Mouse (Mus musculus) neural tube, embryonic 14.5 days (tissue): ENCODE results near the gene Rbm15b. TPM values are rescaled to one million over a fixed set of nuclear protein-coding genes. Genes with fewer than 3 reads are reported as not detected.

Source experiments
- ATAC-seq: fragments of 200-750 bp; cut with Nextera tagmentation; 2 replicates; pipeline ENCODE4 v1.8.0; 2017; ENCODE audit warnings: low read depth, mild to moderate bottlenecking, moderate TSS enrichment, moderate library complexity
- H3K27ac ChIP-seq: fragments of 300-500 bp; sonication (generic); 2 replicates; pipeline ENCODE4 v1.5.1; 2014; ENCODE audit warnings: low read depth, mild to moderate bottlenecking, control low read depth, low read length, moderate library complexity, mixed read lengths
- H3K27me3 ChIP-seq: fragments of 300-500 bp; sonication (generic); 2 replicates; pipeline ENCODE4 v1.6.1; 2014; ENCODE audit warnings: low read length; ENCODE audit not compliant: control insufficient read depth, insufficient read depth
- H3K36me3 ChIP-seq: fragments of 300-500 bp; sonication (generic); 2 replicates; pipeline ENCODE4 v1.6.1; 2014; ENCODE audit warnings: low read length, mixed read lengths; ENCODE audit not compliant: control insufficient read depth, insufficient read depth
- H3K4me1 ChIP-seq: fragments of 300-500 bp; sonication (generic); 2 replicates; pipeline ENCODE4 v1.6.1; 2014; ENCODE audit warnings: low read length; ENCODE audit not compliant: control insufficient read depth, insufficient read depth
- H3K4me2 ChIP-seq: fragments of 300-500 bp; sonication (generic); 2 replicates; pipeline ENCODE4 v1.6.1; 2014; ENCODE audit warnings: mild to moderate bottlenecking, low read depth, low read length, control low read depth
- H3K4me3 ChIP-seq: fragments of 300-500 bp; sonication (generic); 2 replicates; pipeline ENCODE4 v1.5.1; 2014; ENCODE audit warnings: low read depth, low read length, control low read depth, mixed read lengths
- H3K9ac ChIP-seq: fragments of 300-500 bp; sonication (generic); replicated peaks from 2 replicates; pipeline ENCODE4 v1.6.1; 2014; ENCODE audit warnings: low read depth, mild to moderate bottlenecking, control low read depth, low read length, mixed read lengths
- H3K9me3 ChIP-seq: fragments of 300-500 bp; sonication (generic); 2 replicates; pipeline ENCODE4 v1.6.1; 2016; ENCODE audit warnings: low read length; ENCODE audit not compliant: control insufficient read depth
- WGBS: fragments of 180-500 bp; shearing (Covaris S2); extraction: QIAGEN DNeasy Blood & Tissue Kit; methylation state at CpG from one replicate; pipeline ENCODE4 v1.1.7; 2014; 5-methylcytosine and 5-hydroxymethylcytosine counted together
- polyA plus RNA-seq: library from polyadenylated mRNA; unstranded; fragments of >200 nt; fragmentation: Nextera tagmentation; extraction: Ambion mirVana; gene quantifications from 2 replicates; pipeline ENCODE4 v1.2.1, GENCODE M21; 2014

Rbm15b gene
- polyA plus RNA-seq, 1 experiment from 2014 or later: 20.0 TPM

DNA sequence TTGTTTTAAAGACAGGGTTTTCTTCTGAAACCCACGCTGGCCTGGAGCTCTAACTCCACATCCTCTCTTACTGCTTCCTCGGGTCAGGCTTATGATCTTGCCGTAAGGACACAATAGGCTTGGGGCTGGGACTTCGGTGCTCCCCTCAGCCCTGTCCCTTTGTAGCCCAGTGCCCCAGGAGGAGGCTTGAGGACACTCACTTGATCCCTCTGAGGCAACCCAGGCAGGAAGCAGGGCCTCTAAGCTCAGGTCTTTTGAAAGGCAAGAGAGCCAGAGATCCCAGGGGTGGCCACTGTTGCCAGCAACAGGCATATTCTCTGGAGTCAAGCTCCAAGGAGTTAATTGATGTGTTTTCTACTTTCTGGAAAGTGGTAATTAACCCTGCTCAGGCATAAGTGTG, 7.8 kb downstream of the Rbm15b start:
- H3K4me2 ChIP-seq: no peak overlapping the region
- ATAC-seq: no peak
- 65% methylated on average over 4 of the region's 4 CpGs for WGBS
- H3K36me3 ChIP-seq: peaks cover 56% of the 10 kb centered on the region
- 0 out of 2 replicates have a peak overlapping the region, but pooled peaks have one; percentile 11 for H3K9ac ChIP-seq
- H3K9me3 ChIP-seq: no peaks in the 10 kb centered on the region
- peaks cover 22% of the 10 kb centered on the region for H3K4me1 ChIP-seq
- no peak overlapping the region for H3K27ac ChIP-seq
- H3K27me3 ChIP-seq: no peaks in the 10 kb centered on the region
- no peak overlapping the region for H3K4me3 ChIP-seq

DNA sequence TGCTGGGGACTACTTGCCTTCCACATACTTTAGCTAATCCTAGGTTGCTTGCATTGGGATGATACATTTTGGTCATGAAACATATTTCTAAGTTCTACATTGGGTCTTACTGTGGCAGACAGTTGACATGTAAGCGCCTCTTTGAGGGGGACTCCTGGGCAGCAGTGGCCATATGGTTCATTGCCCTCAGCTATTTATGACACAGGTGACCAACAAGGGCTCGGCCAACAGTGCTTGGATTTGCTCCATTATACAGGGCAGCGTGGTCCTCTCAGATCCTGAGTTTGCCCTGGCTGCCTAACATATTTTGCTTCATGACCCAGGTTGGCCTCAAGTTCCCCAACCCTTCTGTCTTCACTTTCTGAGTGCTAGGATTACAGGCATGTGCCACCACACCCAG, 10.6 kb downstream of the Rbm15b start:
- 79% methylated on average over 3 of the region's 3 CpGs for WGBS
- Histone ChIP-seq H3K27ac (no peak overlapping the region), H3K4me2 (no peak overlapping the region), H3K9ac (no peak overlapping the region), H3K27me3 (no peaks in the 10 kb centered on the region), H3K36me3 (peaks cover 47% of the 10 kb centered on the region), H3K9me3 (no peaks in the 10 kb centered on the region), H3K4me3 (no peak overlapping the region), H3K4me1 (no peaks in the 10 kb centered on the region)
- ATAC-seq: no peak

DNA sequence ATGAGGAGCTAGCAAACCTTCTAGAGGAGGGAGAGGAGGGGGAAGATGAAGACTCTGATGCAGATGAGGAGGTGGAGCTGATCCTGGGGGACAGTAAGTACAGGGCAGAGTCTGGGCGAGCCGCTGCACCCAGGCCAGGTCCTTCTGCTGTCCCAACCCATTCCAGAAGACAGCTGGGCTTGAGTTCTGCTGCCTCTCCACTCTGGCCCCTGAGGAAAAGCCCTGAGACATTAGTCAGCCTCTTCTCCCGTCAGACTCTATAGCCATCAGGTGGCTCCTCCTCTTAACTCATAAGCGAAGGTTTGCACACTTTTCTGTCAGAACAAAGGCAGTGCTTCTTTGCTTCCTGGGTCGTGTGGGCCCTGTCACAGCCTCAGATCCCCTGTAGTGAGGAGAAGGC, 13.0 kb downstream of the Rbm15b start:
- Histone ChIP-seq H3K9ac (no peak overlapping the region), H3K9me3 (no peaks in the 10 kb centered on the region), H3K4me3 (no peak overlapping the region), H3K36me3 (peaks cover 39% of the 10 kb centered on the region), H3K27me3 (no peaks in the 10 kb centered on the region), H3K27ac (no peak overlapping the region), H3K4me2 (no peak overlapping the region), H3K4me1 (no peaks in the 10 kb centered on the region)
- ATAC-seq: no peak
- 83% methylated on average over 5 of the region's 5 CpGs for WGBS

DNA sequence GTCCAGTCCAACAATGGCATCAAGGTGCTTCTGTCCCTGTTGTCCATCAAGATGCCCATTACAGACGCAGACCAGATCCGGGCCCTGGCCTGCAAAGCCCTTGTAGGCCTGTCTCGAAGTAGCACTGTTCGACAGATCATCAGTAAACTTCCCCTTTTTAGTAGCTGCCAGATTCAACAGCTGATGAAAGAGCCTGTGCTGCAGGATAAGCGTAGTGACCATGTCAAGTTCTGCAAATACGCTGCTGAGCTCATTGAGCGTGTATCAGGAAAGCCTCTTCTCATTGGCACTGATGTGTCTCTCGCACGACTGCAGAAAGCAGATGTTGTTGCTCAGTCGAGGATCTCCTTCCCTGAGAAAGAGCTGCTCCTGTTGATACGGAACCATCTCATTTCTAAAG, 29.2 kb downstream of the Rbm15b start:
- H3K4me2 ChIP-seq: no peak overlapping the region
- no peaks in the 10 kb centered on the region for H3K9me3 ChIP-seq
- peaks cover 56% of the 10 kb centered on the region for H3K36me3 ChIP-seq
- no peaks in the 10 kb centered on the region for H3K27me3 ChIP-seq
- WGBS: 92% methylated on average over 11 of the region's 11 CpGs
- no peak overlapping the region for H3K4me3 ChIP-seq
- no peak overlapping the region for H3K27ac ChIP-seq
- H3K9ac ChIP-seq: no peak overlapping the region
- no peaks in the 10 kb centered on the region for H3K4me1 ChIP-seq
- ATAC-seq: no peak

DNA sequence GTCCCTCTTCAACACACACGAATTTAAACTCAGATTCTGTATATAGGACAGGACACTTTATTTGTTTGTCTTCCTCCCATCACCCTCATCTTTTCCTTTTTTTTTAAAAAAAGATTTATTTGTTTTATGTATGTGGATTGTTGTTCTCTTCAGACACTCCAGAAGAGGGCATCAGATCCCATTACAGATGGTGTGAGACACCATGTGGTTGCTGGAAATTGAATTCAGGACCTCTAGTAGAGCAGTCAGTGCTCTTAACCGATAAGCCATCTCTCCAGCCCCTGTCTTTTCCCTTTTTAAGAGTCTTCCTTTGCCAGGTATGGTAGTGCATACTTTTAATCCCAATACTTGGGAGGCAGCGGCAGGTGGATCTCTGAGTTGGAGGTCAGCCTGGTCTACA, 30.6 kb downstream of the Rbm15b start:
- WGBS: 87% methylated on average over 3 of the region's 3 CpGs
- Histone ChIP-seq H3K36me3 (peaks cover 50% of the 10 kb centered on the region), H3K4me2 (no peak overlapping the region), H3K9ac (no peak overlapping the region), H3K9me3 (no peaks in the 10 kb centered on the region), H3K27me3 (no peaks in the 10 kb centered on the region), H3K4me1 (no peaks in the 10 kb centered on the region), H3K4me3 (no peak overlapping the region), H3K27ac (no peak overlapping the region)
- no peak for ATAC-seq

DNA sequence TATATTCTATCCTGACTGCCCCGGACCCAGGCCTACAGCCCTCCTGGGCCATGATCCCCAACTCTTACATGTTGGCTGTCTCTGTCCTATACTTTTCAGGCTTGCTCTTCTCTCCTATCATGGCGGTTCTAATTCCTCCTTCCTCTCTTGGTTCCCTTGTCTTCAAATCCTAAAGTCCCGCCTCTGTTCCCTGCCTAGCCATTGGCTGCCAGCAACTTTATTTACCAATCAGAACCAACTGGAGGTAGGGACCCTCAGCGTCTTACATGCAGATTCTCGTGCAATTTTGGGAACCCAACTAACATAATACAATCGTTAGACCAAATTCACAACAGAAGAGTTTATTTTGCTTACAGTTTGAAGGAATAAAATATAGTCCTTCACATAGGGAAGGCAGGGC, 44.4 kb downstream of the Rbm15b start:
- no peak for ATAC-seq
- H3K9me3 ChIP-seq: no peaks in the 10 kb centered on the region
- no peak overlapping the region for H3K4me2 ChIP-seq
- H3K4me1 ChIP-seq: no peaks in the 10 kb centered on the region
- no peaks in the 10 kb centered on the region for H3K27me3 ChIP-seq
- H3K27ac ChIP-seq: no peak overlapping the region
- H3K9ac ChIP-seq: no peak overlapping the region
- peaks cover 47% of the 10 kb centered on the region for H3K36me3 ChIP-seq
- H3K4me3 ChIP-seq: no peak overlapping the region
- 95% methylated on average over 6 of the region's 6 CpGs for WGBS

DNA sequence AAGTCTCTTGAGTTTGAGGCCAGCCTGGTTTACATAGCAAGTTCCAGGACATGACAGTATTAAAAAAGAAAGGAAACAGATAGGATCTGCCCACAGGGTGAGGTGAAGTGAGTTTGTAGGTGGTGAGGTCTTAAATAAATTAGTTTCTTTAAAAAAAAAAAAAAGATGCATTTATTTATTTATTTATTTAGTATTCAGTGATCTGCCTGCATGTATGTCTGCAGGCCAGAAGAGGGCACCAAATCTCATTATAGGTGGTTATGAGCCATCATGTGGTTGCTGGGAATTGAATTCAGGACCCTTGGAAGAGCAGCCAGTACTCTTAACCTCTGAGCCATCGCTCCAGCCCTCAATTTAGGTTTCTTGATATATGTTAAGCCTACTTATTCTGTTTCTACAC, 46.7 kb downstream of the Rbm15b start:
- Histone ChIP-seq H3K27ac (no peak overlapping the region), H3K4me3 (no peak overlapping the region), H3K36me3 (peaks cover 53% of the 10 kb centered on the region), H3K27me3 (no peaks in the 10 kb centered on the region), H3K9ac (no peak overlapping the region), H3K4me2 (no peak overlapping the region), H3K4me1 (no peaks in the 10 kb centered on the region), H3K9me3 (no peaks in the 10 kb centered on the region)
- 97% methylated on average over 1 of the region's 1 CpGs for WGBS
- ATAC-seq: no peak

Other genes with a start within 250 kb of the Rbm15b start
- gene Grm2, start 231.3 kb downstream of the Rbm15b start, polyA plus RNA-seq: 4.9 and 7.5 TPM in 2 replicates
- 62.2 and 67.2 TPM in 2 replicates for gene Tex264, start 201.5 kb downstream of the Rbm15b start, polyA plus RNA-seq
- gene Rad54l2, start 98.2 kb downstream of the Rbm15b start, polyA plus RNA-seq: 5.7 and 6.4 TPM in 2 replicates
- 21.7 and 22.0 TPM in 2 replicates for gene Dcaf1, start 65.6 kb downstream of the Rbm15b start, polyA plus RNA-seq
- 165 and 166 TPM in 2 replicates for gene Manf, start 4.6 kb upstream of the Rbm15b start, polyA plus RNA-seq